Mouse (Mus musculus): ENCODE results near the gene Mrpl54. TPM values are rescaled to one million over a fixed set of nuclear protein-coding genes. Genes with fewer than 3 reads are reported as not detected.
A peak's percentile ranks its signal among the peaks of the same experiment; 100 is the strongest.
"Not testable (repeated sequence)": the region's sequence is repeated elsewhere in the genome, so short reads cannot be mapped to it uniquely, and the experiment has no call there.

The Mrpl54 gene
- polyA plus RNA-seq, 1 experiment from 2014 or later: 134 TPM

- H3K4me2 ChIP-seq; H3K27ac ChIP-seq; H3K4me3 ChIP-seq (replicated peaks); H3K4me1 ChIP-seq (replicated peaks); H3K9me3 ChIP-seq (replicated peaks); ATAC-seq (ENCODE audit: low read depth); H3K36me3 ChIP-seq; DNase-seq; H3K9ac ChIP-seq: not testable (repeated sequence)
- 10% methylated on average over 1 of the region's 1 CpGs for WGBS (ENCODE audit: insufficient replicate concordance)
- H3K27me3 ChIP-seq: peaks cover 14% of the 10 kb centered on the region
Measured at GRCm38 (mm10) chr10:81217267-81217666, 49.5 kb downstream of the Mrpl54 start.

DNA sequence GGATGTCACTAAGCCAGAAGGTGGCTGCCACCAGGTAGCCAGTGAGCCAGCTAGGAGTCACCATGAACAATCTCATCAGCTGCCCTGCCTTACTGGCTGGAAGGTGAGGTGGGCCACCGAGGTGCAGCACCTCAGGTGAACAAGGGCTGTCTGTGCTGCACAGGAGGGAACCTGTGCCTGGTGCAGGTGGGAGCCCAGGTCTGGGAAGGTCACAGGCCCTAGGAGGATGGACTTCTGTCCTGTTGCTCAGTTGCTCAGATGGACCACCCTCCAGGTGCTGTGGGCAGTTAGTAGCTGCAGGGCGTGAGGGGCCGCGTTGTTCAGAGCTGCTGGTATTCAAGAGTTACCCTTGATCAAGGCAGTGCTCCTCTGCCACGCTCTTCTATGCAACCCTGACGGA, 49.9 kb downstream of the Mrpl54 start:
- no peaks in the 10 kb centered on the region for H3K36me3 ChIP-seq
- no peak for ATAC-seq (ENCODE audit: low read depth)
- no peak overlapping the region for H3K9ac ChIP-seq
- H3K27me3 ChIP-seq: peaks cover 14% of the 10 kb centered on the region
- H3K9me3 ChIP-seq (replicated peaks): no peaks in the 10 kb centered on the region
- no peak overlapping the region for H3K4me3 ChIP-seq (replicated peaks)
- no peak overlapping the region for H3K27ac ChIP-seq
- H3K4me1 ChIP-seq (replicated peaks): peaks cover 4% of the 10 kb centered on the region; the same call in 1 of the 2 replicates
- no peak overlapping the region for H3K4me2 ChIP-seq
- WGBS (ENCODE audit: insufficient replicate concordance): 65% methylated on average over 6 of the region's 6 CpGs
- DNase-seq: no peak

- Histone ChIP-seq H3K4me1 (replicated peaks) (no peaks in the 10 kb centered on the region), H3K4me2 (no peak overlapping the region), H3K27me3 (peaks cover 14% of the 10 kb centered on the region), H3K9ac (no peak overlapping the region), H3K4me3 (replicated peaks) (no peak overlapping the region), H3K9me3 (replicated peaks) (no peaks in the 10 kb centered on the region), H3K36me3 (no peaks in the 10 kb centered on the region), H3K27ac (no peak overlapping the region)
- DNase-seq (no peak), ATAC-seq (ENCODE audit: low read depth) (no peak)
- 71% methylated on average over 6 of the region's 6 CpGs for WGBS (ENCODE audit: insufficient replicate concordance)
Measured at GRCm38 (mm10) chr10:81216260-81216659, 50.5 kb downstream of the Mrpl54 start.

Small RNAs within 50 kb of the gene (microRNA-seq; reads per million reads assigned to microRNA genes)
- 10.6 reads per million, percentile 24 among the genes with 10 or more reads in this experiment for gene Mir3057

Other genes with a start within 250 kb of the Mrpl54 start
- gene Diras1, start 241.3 kb downstream of the Mrpl54 start, polyA plus RNA-seq (2015; fragmentation: Nextera tagmentation; extraction: Ambion mirVana): 0.06 TPM in 1 of 2 replicates, not detected in the other
- 5.7 and 5.8 TPM in 2 replicates for gene Slc39a3, start 229.5 kb downstream of the Mrpl54 start, polyA plus RNA-seq (2015; fragmentation: Nextera tagmentation; extraction: Ambion mirVana)
- gene Sgta, start 206.8 kb downstream of the Mrpl54 start, polyA plus RNA-seq (2015; fragmentation: Nextera tagmentation; extraction: Ambion mirVana): 69.1 and 71.6 TPM in 2 replicates
- 35.1 and 38.2 TPM in 2 replicates for gene Thop1, start 196.9 kb downstream of the Mrpl54 start, polyA plus RNA-seq (2015; fragmentation: Nextera tagmentation; extraction: Ambion mirVana)
- gene Creb3l3, start 168.1 kb downstream of the Mrpl54 start, polyA plus RNA-seq (2015; fragmentation: Nextera tagmentation; extraction: Ambion mirVana): 22.3 and 22.5 TPM in 2 replicates
- gene Map2k2, start 161.0 kb downstream of the Mrpl54 start, polyA plus RNA-seq (2015; fragmentation: Nextera tagmentation; extraction: Ambion mirVana): 127 and 130 TPM in 2 replicates
- gene Zbtb7a, start 131.7 kb downstream of the Mrpl54 start, polyA plus RNA-seq (2015; fragmentation: Nextera tagmentation; extraction: Ambion mirVana): 49.1 and 49.6 TPM in 2 replicates
- 23.5 and 23.8 TPM in 2 replicates for gene Pias4, start 99.0 kb downstream of the Mrpl54 start, polyA plus RNA-seq (2015; fragmentation: Nextera tagmentation; extraction: Ambion mirVana)
- 369 and 384 TPM in 2 replicates for gene Eef2, start 90.3 kb downstream of the Mrpl54 start, polyA plus RNA-seq (2015; fragmentation: Nextera tagmentation; extraction: Ambion mirVana)
- 19.3 and 20.9 TPM in 2 replicates for gene Dapk3, start 83.9 kb downstream of the Mrpl54 start, polyA plus RNA-seq (2015; fragmentation: Nextera tagmentation; extraction: Ambion mirVana)
- 0.08 TPM in 1 of 2 replicates, not detected in the other for gene 4930442H23Rik, start 83.1 kb downstream of the Mrpl54 start, polyA plus RNA-seq (2015; fragmentation: Nextera tagmentation; extraction: Ambion mirVana)
- gene Nmrk2, start 64.9 kb downstream of the Mrpl54 start, polyA plus RNA-seq (2015; fragmentation: Nextera tagmentation; extraction: Ambion mirVana): not detected in 2 replicates
- gene Atcay, start 36.1 kb downstream of the Mrpl54 start, polyA plus RNA-seq (2015; fragmentation: Nextera tagmentation; extraction: Ambion mirVana): 0.05 and 0.08 TPM in 2 replicates
- gene Zfr2, start 33.8 kb downstream of the Mrpl54 start, polyA plus RNA-seq (2015; fragmentation: Nextera tagmentation; extraction: Ambion mirVana): 0.28 and 0.43 TPM in 2 replicates
- 1.2 and 1.8 TPM in 2 replicates for gene Matk, start 14.0 kb downstream of the Mrpl54 start, polyA plus RNA-seq (2015; fragmentation: Nextera tagmentation; extraction: Ambion mirVana)
- gene Apba3, start within 50 bp of the Mrpl54 start, polyA plus RNA-seq (2015; fragmentation: Nextera tagmentation; extraction: Ambion mirVana): 24.5 and 26.7 TPM in 2 replicates
- 0.35 and 0.43 TPM in 2 replicates for gene Tjp3, start 24.6 kb upstream of the Mrpl54 start, polyA plus RNA-seq (2015; fragmentation: Nextera tagmentation; extraction: Ambion mirVana)
- gene Pip5k1c, start 26.0 kb upstream of the Mrpl54 start, polyA plus RNA-seq (2015; fragmentation: Nextera tagmentation; extraction: Ambion mirVana): 13.2 and 16.7 TPM in 2 replicates
- gene Cactin, start 54.2 kb upstream of the Mrpl54 start, polyA plus RNA-seq (2015; fragmentation: Nextera tagmentation; extraction: Ambion mirVana): 29.5 and 33.0 TPM in 2 replicates
- 5.2 and 5.3 TPM in 2 replicates for gene Tbxa2r, start 61.8 kb upstream of the Mrpl54 start, polyA plus RNA-seq (2015; fragmentation: Nextera tagmentation; extraction: Ambion mirVana)
- not detected in 2 replicates for gene Gipc3, start 76.3 kb upstream of the Mrpl54 start, polyA plus RNA-seq (2015; fragmentation: Nextera tagmentation; extraction: Ambion mirVana)
- 27.1 and 30.3 TPM in 2 replicates for gene Hmg20b, start 83.5 kb upstream of the Mrpl54 start, polyA plus RNA-seq (2015; fragmentation: Nextera tagmentation; extraction: Ambion mirVana)
- gene Mfsd12, start 90.6 kb upstream of the Mrpl54 start, polyA plus RNA-seq (2015; fragmentation: Nextera tagmentation; extraction: Ambion mirVana): 12.5 and 13.1 TPM in 2 replicates
- gene 4930404N11Rik, start 98.9 kb upstream of the Mrpl54 start, polyA plus RNA-seq (2015; fragmentation: Nextera tagmentation; extraction: Ambion mirVana): 1.2 and 1.4 TPM in 2 replicates
- 89.5 and 94.1 TPM in 2 replicates for gene Fzr1, start 111.6 kb upstream of the Mrpl54 start, polyA plus RNA-seq (2015; fragmentation: Nextera tagmentation; extraction: Ambion mirVana)
- 61.1 and 68.7 TPM in 2 replicates for gene Dohh, start 117.5 kb upstream of the Mrpl54 start, polyA plus RNA-seq (2015; fragmentation: Nextera tagmentation; extraction: Ambion mirVana)
- 0.86 and 0.89 TPM in 2 replicates for gene Gm48551, start 117.5 kb upstream of the Mrpl54 start, polyA plus RNA-seq (2015; fragmentation: Nextera tagmentation; extraction: Ambion mirVana)
- 0.93 TPM in 1 of 2 replicates, not detected in the other for gene Gm48552, start 122.1 kb upstream of the Mrpl54 start, polyA plus RNA-seq (2015; fragmentation: Nextera tagmentation; extraction: Ambion mirVana)
- 1.8 TPM in 2 replicates for gene Smim24, start 126.1 kb upstream of the Mrpl54 start, polyA plus RNA-seq (2015; fragmentation: Nextera tagmentation; extraction: Ambion mirVana)
- 9.8 and 9.9 TPM in 2 replicates for gene Nfic, start 188.7 kb upstream of the Mrpl54 start, polyA plus RNA-seq (2015; fragmentation: Nextera tagmentation; extraction: Ambion mirVana)
- gene Celf5, start 215.8 kb upstream of the Mrpl54 start, polyA plus RNA-seq (2015; fragmentation: Nextera tagmentation; extraction: Ambion mirVana): 0.13 and 0.15 TPM in 2 replicates
- gene Ncln, start 229.5 kb upstream of the Mrpl54 start, polyA plus RNA-seq (2015; fragmentation: Nextera tagmentation; extraction: Ambion mirVana): 41.5 TPM in 2 replicates
- 2.3 and 2.4 TPM in 2 replicates for gene S1pr4, start 233.2 kb upstream of the Mrpl54 start, polyA plus RNA-seq (2015; fragmentation: Nextera tagmentation; extraction: Ambion mirVana)